Mouse (Mus musculus) midbrain, embryonic 12.5 days (tissue): Measurements from ENCODE around the gene Apom. TPM values are rescaled to one million over a fixed set of nuclear protein-coding genes. Genes with fewer than 3 reads are reported as not detected.

Experiments
- ATAC-seq: fragments of 200-750 bp; cut with Nextera tagmentation; 2 replicates; pipeline ENCODE4 v1.8.0; 2017; ENCODE audit warnings: low read depth, moderate TSS enrichment, moderate library complexity; ENCODE audit not compliant: low FRiP score
- H3K27ac ChIP-seq: fragments of 300-500 bp; sonication (generic); replicated peaks from 2 replicates; pipeline ENCODE4 v1.5.1; 2016; ENCODE audit warnings: mild to moderate bottlenecking
- H3K27me3 ChIP-seq: fragments of 300-500 bp; sonication (generic); 2 replicates; pipeline ENCODE4 v1.6.1; 2016; ENCODE audit warnings: mild to moderate bottlenecking
- H3K36me3 ChIP-seq: fragments of 300-500 bp; sonication (generic); 2 replicates; pipeline ENCODE4 v1.6.1; 2016
- H3K4me1 ChIP-seq: fragments of 300-500 bp; sonication (generic); 2 replicates; pipeline ENCODE4 v1.6.1; 2016
- H3K4me2 ChIP-seq: fragments of 300-500 bp; sonication (generic); replicated peaks from 2 replicates; pipeline ENCODE4 v1.6.1; 2016; ENCODE audit warnings: mild to moderate bottlenecking, moderate library complexity
- H3K4me3 ChIP-seq: fragments of 300-500 bp; sonication (generic); 2 replicates; pipeline ENCODE4 v1.5.1; 2016; ENCODE audit warnings: mild to moderate bottlenecking
- H3K9ac ChIP-seq: fragments of 300-500 bp; sonication (generic); replicated peaks from 2 replicates; pipeline ENCODE4 v1.6.1; 2016; ENCODE audit warnings: mild to moderate bottlenecking, moderate library complexity
- H3K9me3 ChIP-seq: fragments of 300-500 bp; sonication (generic); 2 replicates; pipeline ENCODE4 v1.6.1; 2016; ENCODE audit warnings: mild to moderate bottlenecking
- WGBS: fragments of 180-500 bp; shearing (Covaris S2); methylation state at CpG from one replicate; pipeline ENCODE4 v1.1.7; 2016; 5-methylcytosine and 5-hydroxymethylcytosine counted together
- polyA plus RNA-seq: library from polyadenylated mRNA; unstranded; fragments of >200 nt; fragmentation: Nextera tagmentation; extraction: Ambion mirVana; gene quantifications from 2 replicates; pipeline ENCODE4 v1.2.1, GENCODE M21; 2016

The Apom gene
- polyA plus RNA-seq, 1 experiment from 2014 or later: 0.65 TPM

GRCm38 (mm10) chr17:35165451-35166155 lies 33.8 kb upstream of the Apom start:
- WGBS: 24% methylated on average over 12 of the region's 12 CpGs
- peak overlapping the region; percentile 99 for H3K4me3 ChIP-seq
- peak overlapping the region; percentile 77 for H3K4me2 ChIP-seq
- no peaks in the 10 kb centered on the region for H3K9me3 ChIP-seq
- peaks cover 30% of the 10 kb centered on the region for H3K4me1 ChIP-seq
- H3K36me3 ChIP-seq: peaks cover 16% of the 10 kb centered on the region
- peak; percentile 85; the same call in 1 of the 2 replicates for ATAC-seq
- peak overlapping the region; percentile 68 for H3K9ac ChIP-seq
- H3K27me3 ChIP-seq: no peaks in the 10 kb centered on the region
- peak overlapping the region; percentile 97 for H3K27ac ChIP-seq

DNA sequence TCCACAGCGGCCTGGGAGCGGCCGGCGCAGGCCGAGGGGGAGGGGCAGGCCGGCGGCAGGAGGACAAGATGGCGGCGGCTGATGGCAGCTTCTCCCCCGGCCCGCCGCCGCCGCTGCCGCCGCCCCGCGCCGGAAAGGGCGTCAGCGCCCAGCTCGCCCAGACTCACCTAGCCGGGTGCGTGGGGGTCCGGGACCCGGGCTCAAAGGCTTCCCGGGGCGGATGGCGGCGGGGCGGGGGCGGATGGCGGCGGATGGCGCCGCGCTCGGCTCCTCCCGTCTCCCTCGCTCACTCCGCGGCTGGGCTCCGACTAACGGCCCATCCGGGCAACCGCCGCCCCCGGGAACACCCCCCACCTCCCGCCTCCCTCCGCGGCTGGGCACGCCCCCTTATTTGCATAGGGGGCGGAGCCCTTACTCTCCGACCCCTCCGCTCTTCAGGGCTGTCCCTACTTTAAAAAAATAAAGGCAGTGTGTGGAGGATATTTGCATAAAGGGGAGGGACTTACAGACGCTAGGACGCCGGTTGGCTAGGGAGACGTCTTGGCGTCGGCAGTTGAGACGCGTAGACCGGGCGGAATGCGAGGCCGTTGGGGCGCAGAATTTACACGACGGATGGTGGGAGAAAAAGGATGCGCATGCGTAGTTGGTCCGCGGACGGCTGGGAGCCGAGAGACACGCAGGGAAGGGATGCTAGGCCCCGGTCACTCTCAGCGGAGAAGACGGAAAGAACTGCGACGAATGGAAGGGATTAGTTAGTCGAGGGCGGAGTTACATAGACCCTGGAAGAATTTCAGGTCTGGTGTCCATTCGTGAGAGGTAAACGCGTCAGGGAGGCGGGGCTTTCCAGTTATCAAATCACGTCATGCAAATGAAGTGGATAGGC lies 33.0 kb upstream of the Apom start, which contains the start of gene Prrc2a:
TSS of gene Prrc2a (minus strand) at position 330 of the 883 bp plus-strand sequence.
- Histone ChIP-seq H3K27me3 (no peaks in the 10 kb centered on the region), H3K27ac (peak within 1 kb of the TSS; percentile 97), H3K9me3 (no peaks in the 10 kb centered on the region), H3K4me1 (peaks cover 30% of the 10 kb centered on the region), H3K4me2 (peak within 1 kb of the TSS; percentile 77), H3K9ac (peak within 1 kb of the TSS; percentile 100), H3K4me3 (peak within 1 kb of the TSS; percentile 99), H3K36me3 (peaks cover 24% of the 10 kb centered on the region)
- ATAC-seq: peak; percentile 93
- WGBS: under 1% methylated on average over 64 of the region's 89 CpGs

GRCm38 (mm10) chr17:35164218-35164567 lies 32.3 kb upstream of the Apom start:
- Histone ChIP-seq H3K4me3 (peak overlapping the region; percentile 99), H3K9me3 (no peaks in the 10 kb centered on the region), H3K9ac (peak overlapping the region; percentile 100), H3K4me1 (peaks cover 30% of the 10 kb centered on the region), H3K36me3 (peaks cover 30% of the 10 kb centered on the region), H3K27me3 (no peaks in the 10 kb centered on the region), H3K27ac (peak overlapping the region; percentile 97), H3K4me2 (peak overlapping the region; percentile 77)
- WGBS: 0% methylated on average over 25 of the region's 28 CpGs
- no peak for ATAC-seq

- Histone ChIP-seq H3K36me3 (peaks cover 37% of the 10 kb centered on the region), H3K4me2 (peak overlapping the region; percentile 77), H3K9ac (peak overlapping the region; percentile 100), H3K27ac (peak overlapping the region; percentile 97), H3K4me1 (peaks cover 29% of the 10 kb centered on the region), H3K4me3 (peak overlapping the region; percentile 99), H3K27me3 (no peaks in the 10 kb centered on the region), H3K9me3 (no peaks in the 10 kb centered on the region)
- WGBS: 15% methylated on average over 8 of the region's 8 CpGs
- ATAC-seq: no peak
Measured at GRCm38 (mm10) chr17:35163326-35164081, 31.7 kb upstream of the Apom start.

- peaks cover 45% of the 10 kb centered on the region for H3K36me3 ChIP-seq
- no peak for ATAC-seq
- no peaks in the 10 kb centered on the region for H3K27me3 ChIP-seq
- peak overlapping the region; percentile 77 for H3K4me2 ChIP-seq
- H3K4me3 ChIP-seq: peak overlapping the region; percentile 99
- peak overlapping the region; percentile 100 for H3K9ac ChIP-seq
- no peaks in the 10 kb centered on the region for H3K9me3 ChIP-seq
- peak overlapping the region; percentile 16; the same call in 1 of the 2 replicates for H3K27ac ChIP-seq
- 57% methylated on average over 12 of the region's 12 CpGs for WGBS
- peaks cover 29% of the 10 kb centered on the region for H3K4me1 ChIP-seq
Measured at GRCm38 (mm10) chr17:35162730-35163129, 30.9 kb upstream of the Apom start.

DNA sequence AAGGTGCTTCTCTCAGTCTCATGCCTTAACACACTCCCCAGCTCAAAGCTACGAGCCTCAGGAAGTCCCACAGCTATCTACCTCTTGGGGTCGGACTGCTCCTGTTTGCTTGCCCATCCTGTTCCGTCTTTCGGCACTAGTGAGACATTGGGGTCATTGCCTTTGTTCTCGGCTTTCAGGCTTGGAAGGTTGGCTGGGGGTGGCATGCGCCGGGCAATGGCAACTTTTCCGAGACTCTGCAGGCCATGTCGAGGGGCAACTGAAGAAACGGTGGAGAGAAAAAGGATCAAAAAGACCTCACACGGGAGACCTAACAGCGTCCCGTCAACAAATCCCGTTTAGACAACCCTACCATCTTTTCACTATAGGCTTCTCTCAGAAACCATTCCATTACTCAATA lies 30.3 kb upstream of the Apom start:
- no peak for ATAC-seq
- Histone ChIP-seq H3K27ac (no peak overlapping the region), H3K4me3 (peak overlapping the region; percentile 99), H3K9ac (peak overlapping the region; percentile 100), H3K4me2 (peak overlapping the region; percentile 77), H3K36me3 (peaks cover 51% of the 10 kb centered on the region), H3K27me3 (no peaks in the 10 kb centered on the region), H3K4me1 (peaks cover 29% of the 10 kb centered on the region), H3K9me3 (no peaks in the 10 kb centered on the region)
- 79% methylated on average over 14 of the region's 14 CpGs for WGBS

DNA sequence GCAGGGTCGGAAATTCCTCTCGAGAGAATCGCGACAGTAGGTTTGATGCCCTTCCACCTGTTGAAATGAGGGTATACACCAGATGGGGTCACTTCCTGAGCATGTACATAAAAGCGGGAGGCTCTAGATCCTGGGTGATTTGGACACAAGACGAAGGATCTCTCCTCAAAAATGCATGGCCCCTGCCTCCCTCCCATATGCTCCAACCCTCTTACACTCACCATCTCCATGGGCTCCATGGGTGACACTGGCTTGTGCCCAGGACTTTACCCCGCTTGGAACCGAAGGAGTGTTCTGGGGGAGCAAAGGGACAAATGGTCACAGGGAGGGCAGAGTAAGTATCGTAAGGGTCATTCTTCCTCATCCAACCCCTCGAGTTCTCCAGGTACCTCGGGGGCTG lies 29.6 kb upstream of the Apom start:
- Histone ChIP-seq H3K36me3 (peaks cover 58% of the 10 kb centered on the region), H3K9ac (no peak overlapping the region), H3K27ac (no peak overlapping the region), H3K4me3 (peak overlapping the region; percentile 99; the same call in 1 of the 2 replicates), H3K9me3 (no peaks in the 10 kb centered on the region), H3K27me3 (no peaks in the 10 kb centered on the region), H3K4me1 (peaks cover 26% of the 10 kb centered on the region), H3K4me2 (no peak overlapping the region)
- ATAC-seq: no peak
- 89% methylated on average over 11 of the region's 11 CpGs for WGBS

GRCm38 (mm10) chr17:35159638-35160037 lies 27.8 kb upstream of the Apom start:
- Histone ChIP-seq H3K27me3 (no peaks in the 10 kb centered on the region), H3K36me3 (peaks cover 76% of the 10 kb centered on the region), H3K9me3 (no peaks in the 10 kb centered on the region), H3K9ac (no peak overlapping the region), H3K27ac (no peak overlapping the region), H3K4me2 (no peak overlapping the region), H3K4me3 (no peak overlapping the region), H3K4me1 (peaks cover 18% of the 10 kb centered on the region)
- ATAC-seq: no peak
- 91% methylated on average over 7 of the region's 7 CpGs for WGBS

DNA sequence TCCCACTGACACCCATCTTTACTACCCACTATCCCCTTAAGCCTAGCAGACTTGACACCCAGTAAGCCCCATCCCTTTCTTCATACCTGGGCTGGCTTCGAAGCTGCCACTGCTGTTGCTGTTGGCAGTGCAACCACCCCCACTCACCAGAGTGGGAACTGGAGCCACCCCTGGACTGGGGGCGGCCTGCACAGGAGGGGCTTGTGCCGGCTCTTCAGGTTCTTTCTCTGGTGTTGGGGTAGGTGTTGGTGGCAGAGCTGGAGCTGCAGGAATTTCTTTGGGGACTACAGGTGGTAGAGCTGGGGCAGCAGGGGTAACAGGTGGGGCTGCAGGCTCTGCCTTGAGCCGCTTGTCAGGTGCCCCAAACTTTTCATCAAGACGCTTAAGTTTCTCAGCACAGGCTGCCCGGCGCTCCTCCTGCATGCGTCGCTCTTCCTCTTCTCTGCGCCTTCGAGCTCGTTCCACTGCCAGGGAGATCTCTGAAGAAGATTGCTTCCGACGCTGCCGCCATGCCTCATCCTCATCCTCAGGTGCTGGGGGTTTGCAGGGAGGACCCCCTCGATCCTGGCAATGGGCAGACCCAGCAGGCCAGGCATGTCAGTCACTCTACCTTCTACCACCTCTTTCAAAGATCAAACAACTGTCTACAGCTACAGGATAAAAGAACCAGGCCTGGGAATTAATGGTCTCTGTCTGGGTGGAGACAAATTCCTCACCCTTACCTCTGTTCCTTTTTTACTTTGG lies 27.2 kb upstream of the Apom start:
- Histone ChIP-seq H3K9ac (no peak overlapping the region), H3K27me3 (no peaks in the 10 kb centered on the region), H3K27ac (no peak overlapping the region), H3K4me1 (peaks cover 18% of the 10 kb centered on the region), H3K4me2 (no peak overlapping the region), H3K9me3 (no peaks in the 10 kb centered on the region), H3K36me3 (peaks cover 82% of the 10 kb centered on the region), H3K4me3 (no peak overlapping the region)
- 92% methylated on average over 16 of the region's 16 CpGs for WGBS
- no peak for ATAC-seq

GRCm38 (mm10) chr17:35157661-35158175 lies 25.9 kb upstream of the Apom start:
- Histone ChIP-seq H3K36me3 (peaks cover 95% of the 10 kb centered on the region), H3K4me2 (no peak overlapping the region), H3K9ac (no peak overlapping the region), H3K27ac (no peak overlapping the region), H3K4me1 (peaks cover 11% of the 10 kb centered on the region), H3K9me3 (no peaks in the 10 kb centered on the region), H3K4me3 (no peak overlapping the region), H3K27me3 (no peaks in the 10 kb centered on the region)
- no peak for ATAC-seq
- 91% methylated on average over 8 of the region's 8 CpGs for WGBS

GRCm38 (mm10) chr17:35157254-35157653 lies 25.4 kb upstream of the Apom start:
- H3K27ac ChIP-seq: no peak overlapping the region
- H3K36me3 ChIP-seq: peaks cover 100% of the 10 kb centered on the region
- 95% methylated on average over 8 of the region's 8 CpGs for whole genome bisulfite sequencing
- H3K4me3 ChIP-seq: no peak overlapping the region
- no peaks in the 10 kb centered on the region for H3K27me3 ChIP-seq
- no peaks in the 10 kb centered on the region for H3K9me3 ChIP-seq
- no peak for ATAC-seq
- H3K4me1 ChIP-seq: peaks cover 6% of the 10 kb centered on the region
- no peak overlapping the region for H3K9ac ChIP-seq
- no peak overlapping the region for H3K4me2 ChIP-seq
